Mouse (Mus musculus): ENCODE measurements at regions not wholly inside any gene's neighbourhood (a gene's known extent, or its start where the extent isn't known, plus 50 kb on each side); places are given as distances from the start of the nearest gene placed in this dataset.
"Not testable (repeated sequence)": the region's sequence is repeated elsewhere in the genome, so short reads cannot be mapped to it uniquely, and the experiment has no call there.

GRCm38 (mm10) chr15:31989593-31990290, 187.3 kb upstream of the Tas2r119 start:
- DNase-seq, result peak; percentile 99

- no peak for DNase-seq
These were observed 179.1 kb upstream of the Tas2r119 start for GRCm38 (mm10) chr15:31997996-31998395.

- peak; percentile 61 for DNase-seq
These were observed 177.5 kb upstream of the Tas2r119 start for GRCm38 (mm10) chr15:31999553-31999952.

- peak; percentile 79 for DNase-seq
These were observed 174.1 kb upstream of the Tas2r119 start for GRCm38 (mm10) chr15:32002950-32003422.

GRCm38 (mm10) chr15:32003489-32003888, 173.6 kb upstream of the Tas2r119 start:
- DNase-seq, result no peak

- no peak for DNase-seq
These were observed 171.1 kb upstream of the Tas2r119 start for GRCm38 (mm10) chr15:32005986-32006385.

GRCm38 (mm10) chr15:32009818-32010217, 167.3 kb upstream of the Tas2r119 start:
- no peak for DNase-seq

GRCm38 (mm10) chr15:32012044-32012443, 165.0 kb upstream of the Tas2r119 start:
- peak; percentile 60 for DNase-seq

GRCm38 (mm10) chr15:32012838-32013237, 164.3 kb upstream of the Tas2r119 start:
- no peak for DNase-seq

GRCm38 (mm10) chr15:32015169-32015568, 161.9 kb upstream of the Tas2r119 start:
- no peak for DNase-seq

GRCm38 (mm10) chr15:32020323-32021008, 156.6 kb upstream of the Tas2r119 start:
- DNase-seq, result no peak

- no peak for DNase-seq
These were observed 156.0 kb upstream of the Tas2r119 start for GRCm38 (mm10) chr15:32021009-32021602.

- no peak for DNase-seq
These were observed 143.0 kb upstream of the Tas2r119 start for GRCm38 (mm10) chr15:32034091-32034490.

- no peak for DNase-seq
These were observed 142.3 kb upstream of the Tas2r119 start for GRCm38 (mm10) chr15:32034790-32035189.

- peak; percentile 90 for DNase-seq
These were observed 135.3 kb upstream of the Tas2r119 start for GRCm38 (mm10) chr15:32041764-32042163.

- no peak for DNase-seq
These were observed 134.9 kb upstream of the Tas2r119 start for GRCm38 (mm10) chr15:32042173-32042572.

- DNase-seq, result peak; percentile 40
These were observed 134.5 kb upstream of the Tas2r119 start for GRCm38 (mm10) chr15:32042589-32042988.

GRCm38 (mm10) chr15:32043207-32043606, 133.9 kb upstream of the Tas2r119 start:
- no peak for DNase-seq

- not testable (repeated sequence) for DNase-seq
These were observed 133.4 kb upstream of the Tas2r119 start for GRCm38 (mm10) chr15:32043670-32044069.

GRCm38 (mm10) chr15:32048836-32049235, 128.3 kb upstream of the Tas2r119 start:
- no peak for DNase-seq

- no peak for DNase-seq
These were observed 115.5 kb upstream of the Tas2r119 start for GRCm38 (mm10) chr15:32061573-32061972.

GRCm38 (mm10) chr15:32082109-32082508, 95.0 kb upstream of the Tas2r119 start:
- peak; percentile 59 for DNase-seq

GRCm38 (mm10) chr15:32093889-32094288, 83.2 kb upstream of the Tas2r119 start:
- no peak for DNase-seq

GRCm38 (mm10) chr15:32095554-32095953, 81.5 kb upstream of the Tas2r119 start:
- no peak for DNase-seq

All from cerebellum, adult 9-10 months (tissue).